9 mouse cellular contexts compared by ENCODE assay signal in the genomic region with DNA sequence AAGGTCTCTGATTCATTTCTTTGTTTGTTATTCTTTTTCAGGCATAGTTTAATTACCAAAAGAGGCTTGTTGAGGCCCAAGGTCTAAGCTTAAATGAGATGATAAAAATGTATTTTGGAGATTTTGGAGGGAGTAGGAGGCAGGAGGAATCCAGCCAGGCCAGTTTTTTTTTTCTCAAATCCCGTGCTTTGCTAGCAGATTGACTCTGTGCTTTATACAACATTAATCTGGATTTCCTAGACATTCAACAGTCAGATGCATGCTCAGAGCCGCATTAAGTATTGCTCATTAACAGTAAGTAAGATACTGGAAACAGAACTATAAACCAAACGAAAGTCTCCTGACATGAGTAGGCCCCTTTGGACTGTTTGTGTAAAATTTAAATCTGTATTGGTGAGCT.
DNase-seq lines count a peak whose midpoint lies in the region; ATAC-seq and TF ChIP-seq lines count a peak whose summit lies in the region.
"Had no signal": no experiment of that assay in that cellular context is flagged by ENCODE, and none has a peak within 500 bp of the region (broad histone marks: within the 10 kb centered on the region; RNA-seq: fewer than 3 reads in every experiment).

No protein-coding gene starts in this region.

- TF ChIP-seq CTCF in layer of hippocampus, adult 2 months (conservative IDR thresholded peaks at IDR 0.05) = no peak
- no peak for TF ChIP-seq CTCF in embryonic fibroblast, embryonic 13.5 days (IDR thresholded peaks at IDR 0.05; ENCODE audit: borderline replicate concordance, insufficient read depth, low read length)

- H3K4me1 ChIP-seq in embryonic fibroblast, embryonic 13.5 days (ENCODE audit: control insufficient read depth, insufficient read depth, low read length) = peaks cover 4% of the 10 kb centered on the region; the same call in 1 of the 2 replicates
- peaks cover 30% of the 10 kb centered on the region for H3K4me1 ChIP-seq in hindbrain, embryonic 13.5 days (replicated peaks)
- H3K4me1 ChIP-seq in neural tube, embryonic 13.5 days (replicated peaks) = peaks cover 22% of the 10 kb centered on the region

- H3K27ac ChIP-seq in layer of hippocampus, adult 2 months = peak overlapping the region; percentile 58
- H3K27ac ChIP-seq in embryonic fibroblast, embryonic 13.5 days (ENCODE audit: insufficient read depth, low read length) = peak overlapping the region; percentile 77
- peak overlapping the region; percentile 77 for H3K27ac ChIP-seq in hindbrain, embryonic 13.5 days
- peak overlapping the region; percentile 57 for H3K27ac ChIP-seq in neural tube, embryonic 13.5 days (replicated peaks)

- 17% methylated on average over 3 of the region's 3 CpGs for WGBS in hindbrain, embryonic 13.5 days
- WGBS in neural tube, embryonic 13.5 days = 18% methylated on average over 3 of the region's 3 CpGs

- peak in 1 of 2 experiments; percentile 1 for DNase-seq in layer of hippocampus, adult 2 months (ENCODE audit: low spot score in 2 of 2)
- no peak for DNase-seq in layer of hippocampus, adult 9-11 months
- DNase-seq in adrenal gland, postnatal 25 days = no peak
- no peak for DNase-seq in MN1 (ENCODE audit: low spot score)
- DNase-seq in cerebellum, adult 18-20 months = no peak

- no peak for TF ChIP-seq POLR2A in embryonic fibroblast, embryonic 13.5 days (IDR thresholded peaks at IDR 0.05; ENCODE audit: low read depth, low read length)

- no peak for ATAC-seq in hindbrain, embryonic 13.5 days (ENCODE audit: low FRiP score)
- peak; percentile 27; the same call in 1 of the 2 replicates for ATAC-seq in neural tube, embryonic 13.5 days (ENCODE audit: low read depth)

- no peaks in the 10 kb centered on the region for H3K27me3 ChIP-seq in hindbrain, embryonic 13.5 days
- no peaks in the 10 kb centered on the region for H3K27me3 ChIP-seq in neural tube, embryonic 13.5 days

- no peaks in the 10 kb centered on the region for H3K9me3 ChIP-seq in hindbrain, embryonic 13.5 days
- H3K9me3 ChIP-seq in neural tube, embryonic 13.5 days = no peaks in the 10 kb centered on the region
- H3K9me3 ChIP-seq: G1E had no signal

- H3K4me2 ChIP-seq in hindbrain, embryonic 13.5 days = no peak overlapping the region
- H3K4me2 ChIP-seq in neural tube, embryonic 13.5 days = no peak overlapping the region

- no peak overlapping the region for H3K4me3 ChIP-seq in layer of hippocampus, adult 2 months
- no peak overlapping the region for H3K4me3 ChIP-seq in embryonic fibroblast, embryonic 13.5 days (ENCODE audit: insufficient read depth, low read length)
- no peak overlapping the region for H3K4me3 ChIP-seq in hindbrain, embryonic 13.5 days
- H3K4me3 ChIP-seq in neural tube, embryonic 13.5 days = no peak overlapping the region

- no peak overlapping the region for H3K9ac ChIP-seq in hindbrain, embryonic 13.5 days
- H3K9ac ChIP-seq in neural tube, embryonic 13.5 days = no peak overlapping the region

- H3K36me3 ChIP-seq in hindbrain, embryonic 13.5 days = no peaks in the 10 kb centered on the region
- no peaks in the 10 kb centered on the region for H3K36me3 ChIP-seq in neural tube, embryonic 13.5 days
- H3K36me3 ChIP-seq: G1E had no signal
